Mouse (Mus musculus): Measurements from ENCODE around the gene Nek5. TPM values are rescaled to one million over a fixed set of nuclear protein-coding genes. Genes with fewer than 3 reads are reported as not detected.

Gene Nek5
- polyA plus RNA-seq (2012; rRNA removed), result 0.05 and 0.08 TPM in 2 replicates

GRCm38 (mm10) chr8:22124220-22125152 lies at the start of gene Nek5:
TSS of gene Nek5 (minus strand) at chr8:22125053.

GRCm38 (mm10) chr8:22166080-22166603 lies 41.3 kb upstream of the Nek5 start, which contains the start of gene Nek3:
TSS of gene Nek3 (minus strand) at chr8:22166435.

GRCm38 (mm10) chr8:22060446-22060889 lies 64.4 kb downstream of the Nek5 start, which contains the start of gene Alg11:
TSS of gene Alg11 (plus strand) at chr8:22060721.

GRCm38 (mm10) chr8:22059821-22060445 lies 64.9 kb downstream of the Nek5 start, which contains the start of gene Atp7b:
TSS of gene Atp7b (minus strand) at chr8:22060305.

Other genes starting within 250 kb of the Nek5 start
- not detected in 2 replicates for gene Defb9, start 239.6 kb downstream of the Nek5 start, polyA plus RNA-seq (2012; rRNA removed)
- gene Defb11, start 218.6 kb downstream of the Nek5 start, polyA plus RNA-seq (2012; rRNA removed), result not detected in 2 replicates
- not detected in 2 replicates for gene Defb15, start 192.3 kb downstream of the Nek5 start, polyA plus RNA-seq (2012; rRNA removed)
- not detected in 2 replicates for gene Defb35, start 186.7 kb downstream of the Nek5 start, polyA plus RNA-seq (2012; rRNA removed)
- not detected in 2 replicates for gene Defb13, start 178.3 kb downstream of the Nek5 start, polyA plus RNA-seq (2012; rRNA removed)
- not detected in 2 replicates for gene Fam90a1a, start 166.3 kb downstream of the Nek5 start, polyA plus RNA-seq (2012; rRNA removed)
- not detected in 2 replicates for gene Ccdc70, start 155.3 kb downstream of the Nek5 start, polyA plus RNA-seq (2012; rRNA removed)
- 2.4 and 2.7 TPM in 2 replicates for gene Atp7b, start 64.7 kb downstream of the Nek5 start, polyA plus RNA-seq (2012; rRNA removed)
- gene Alg11, start 64.3 kb downstream of the Nek5 start, polyA plus RNA-seq (2012; rRNA removed), result 0.44 and 0.65 TPM in 2 replicates
- gene Nek3, start 41.4 kb upstream of the Nek5 start, polyA plus RNA-seq (2012; rRNA removed), result 0.09 and 0.40 TPM in 2 replicates
- 0.77 and 0.80 TPM in 2 replicates for gene Ckap2, start 60.8 kb upstream of the Nek5 start, polyA plus RNA-seq (2012; rRNA removed)
- gene Vps36, start 67.8 kb upstream of the Nek5 start, polyA plus RNA-seq (2012; rRNA removed), result 3.4 and 4.0 TPM in 2 replicates
- gene Thsd1, start 102.3 kb upstream of the Nek5 start, polyA plus RNA-seq (2012; rRNA removed), result 1.0 and 1.5 TPM in 2 replicates
- gene Tpte, start 158.4 kb upstream of the Nek5 start, polyA plus RNA-seq (2012; rRNA removed), result not detected in 2 replicates